Mouse (Mus musculus) kidney, postnatal 0 days (tissue): ENCODE results near the gene Tnk1. TPM values are rescaled to one million over a fixed set of nuclear protein-coding genes. Genes with fewer than 3 reads are reported as not detected.

Experiments
- ATAC-seq: fragments of 200-750 bp; cut with Nextera tagmentation; replicated peaks from 2 replicates; pipeline ENCODE4 v1.8.0; 2017; ENCODE audit warnings: low read depth, moderate number of reproducible peaks, moderate TSS enrichment, moderate library complexity; ENCODE audit not compliant: low FRiP score
- DNase-seq: peaks from one replicate; pipeline ENCODE4 v3.0.0-alpha.2; 2016; ENCODE audit warnings: low spot score
- H3K27ac ChIP-seq: fragments of 300-500 bp; sonication (generic); 2 replicates; pipeline ENCODE4 v1.5.1; 2014; ENCODE audit warnings: mild to moderate bottlenecking
- H3K27me3 ChIP-seq: fragments of 300-500 bp; sonication (generic); 2 replicates; pipeline ENCODE4 v1.6.1; 2014; ENCODE audit warnings: low read length, mixed read lengths; ENCODE audit not compliant: insufficient read depth
- H3K36me3 ChIP-seq: fragments of 300-500 bp; sonication (generic); 2 replicates; pipeline ENCODE4 v1.6.1; 2014; ENCODE audit warnings: low read length, mixed read lengths; ENCODE audit not compliant: insufficient read depth
- H3K4me1 ChIP-seq: fragments of 300-500 bp; sonication (generic); replicated peaks from 2 replicates; pipeline ENCODE4 v1.6.1; 2014; ENCODE audit warnings: antibody characterized with exemption, low read length, mixed read lengths; ENCODE audit not compliant: insufficient read depth
- H3K4me2 ChIP-seq: fragments of 300-500 bp; sonication (generic); 2 replicates; pipeline ENCODE4 v1.6.1; 2014; ENCODE audit warnings: mild to moderate bottlenecking, low read length, moderate library complexity, mixed read lengths
- H3K4me3 ChIP-seq: fragments of 300-500 bp; sonication (generic); replicated peaks from 2 replicates; pipeline ENCODE4 v1.5.1; 2014; ENCODE audit warnings: low read depth, low read length
- H3K9ac ChIP-seq: fragments of 300-500 bp; sonication (generic); 2 replicates; pipeline ENCODE4 v1.6.1; 2014; ENCODE audit warnings: low read depth, low read length
- H3K9me3 ChIP-seq: fragments of 300-500 bp; sonication (generic); replicated peaks from 2 replicates; pipeline ENCODE4 v1.6.1; 2016; ENCODE audit warnings: low read length, inconsistent platforms, mixed read lengths
- CTCF ChIP-seq: IDR thresholded peaks from 2 replicates; pipeline ENCODE4 v1.5.1; 2016; ENCODE audit warnings: antibody characterized with exemption, low read depth, mild to moderate bottlenecking, moderate library complexity
- WGBS: fragments of 180-500 bp; shearing (Covaris S2); extraction: QIAGEN DNeasy Blood & Tissue Kit; methylation state at CpG from one replicate; pipeline ENCODE4 v1.1.7; 2014; 5-methylcytosine and 5-hydroxymethylcytosine counted together
- polyA plus RNA-seq: library from polyadenylated mRNA; unstranded; fragments of >200 nt; fragmentation: Nextera tagmentation; extraction: Ambion mirVana; gene quantifications from 2 replicates; pipeline ENCODE4 v1.2.1, GENCODE M21; 2015

Tnk1 gene
- polyA plus RNA-seq, 1 experiment from 2014 or later = 6.3 TPM

DNA sequence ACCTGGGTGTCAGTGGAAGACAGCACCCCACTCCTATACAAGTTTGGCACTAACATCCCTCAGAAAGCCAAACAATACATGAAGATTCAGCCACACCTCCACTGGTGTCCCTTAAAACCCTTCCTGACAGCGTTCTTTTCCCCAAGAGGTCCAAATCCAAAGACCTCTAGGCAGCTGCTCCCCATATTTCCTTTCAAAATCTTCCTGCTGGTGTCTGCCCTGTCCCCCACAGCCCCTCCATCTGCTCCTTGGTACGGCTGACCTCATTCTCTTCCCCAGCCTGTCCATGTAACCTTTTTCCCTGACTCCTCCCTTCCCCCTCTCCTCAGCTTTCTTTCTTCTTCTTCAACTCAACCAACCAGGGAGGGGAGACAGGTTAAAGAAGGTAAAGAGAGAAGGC lies 35.1 kb downstream of the Tnk1 start:
- TF ChIP-seq CTCF = no peak
- H3K27me3 ChIP-seq = no peaks in the 10 kb centered on the region
- no peak for DNase-seq
- no peak overlapping the region for H3K4me3 ChIP-seq
- no peaks in the 10 kb centered on the region for H3K9me3 ChIP-seq
- H3K9ac ChIP-seq = no peak overlapping the region
- 55% methylated on average over 2 of the region's 2 CpGs for WGBS
- no peaks in the 10 kb centered on the region for H3K4me1 ChIP-seq
- peaks cover 27% of the 10 kb centered on the region for H3K36me3 ChIP-seq
- ATAC-seq = no peak
- no peak overlapping the region for H3K4me2 ChIP-seq
- H3K27ac ChIP-seq = no peak overlapping the region

DNA sequence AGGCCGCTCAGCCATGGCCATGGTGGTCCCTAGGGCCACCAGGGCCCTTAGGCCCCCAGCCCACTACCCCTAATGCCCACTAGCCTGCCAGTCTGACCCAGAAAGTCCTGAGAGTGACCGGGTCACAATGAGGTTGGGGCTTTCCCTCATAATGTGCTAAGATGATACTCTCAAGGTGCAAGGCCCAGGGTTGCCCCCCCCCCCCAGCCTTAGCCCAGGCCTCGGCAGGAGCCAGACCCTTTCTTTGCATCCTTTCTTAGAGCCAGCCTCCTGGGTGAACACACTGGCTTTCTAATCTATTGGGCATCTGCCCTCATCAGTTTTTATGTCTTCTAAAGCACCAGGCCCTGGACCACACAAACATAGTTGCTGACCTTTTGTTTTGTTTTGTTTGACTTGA lies 36.5 kb downstream of the Tnk1 start, which contains the start of gene Spem1:
Gene Spem1, minus strand, starts transcription at position 101 of the 400 bp plus-strand sequence.
- Histone ChIP-seq H3K9ac (no peak within 1 kb of the TSS), H3K27ac (no peak within 1 kb of the TSS), H3K27me3 (no peaks in the 10 kb centered on the region), H3K36me3 (peaks cover 18% of the 10 kb centered on the region), H3K4me1 (no peaks in the 10 kb centered on the region), H3K4me2 (no peak within 1 kb of the TSS), H3K9me3 (no peaks in the 10 kb centered on the region), H3K4me3 (no peak within 1 kb of the TSS)
- DNase-seq (no peak), ATAC-seq (no peak)
- 87% methylated on average over 3 of the region's 3 CpGs for WGBS
- TF ChIP-seq CTCF = no peak

DNA sequence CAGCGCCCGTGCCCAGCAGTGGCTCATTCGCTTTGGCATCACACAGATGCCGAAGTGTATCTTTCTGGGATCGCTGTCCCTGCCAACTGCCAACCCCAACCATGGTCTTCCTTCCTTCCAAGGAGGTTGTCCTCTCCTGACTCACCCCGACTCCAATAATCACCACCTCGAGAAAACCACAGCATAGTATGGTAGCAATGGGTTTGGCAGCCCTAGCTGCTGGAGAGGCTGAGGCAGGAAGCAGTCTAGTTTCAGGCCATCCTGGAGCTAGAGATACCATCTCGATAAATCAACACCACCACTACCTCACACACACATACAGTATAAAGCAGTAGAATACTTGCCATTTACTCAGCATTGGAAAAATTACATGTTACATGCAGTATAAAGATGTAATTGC lies 39.7 kb downstream of the Tnk1 start:
- H3K27ac ChIP-seq = no peak overlapping the region
- no peaks in the 10 kb centered on the region for H3K27me3 ChIP-seq
- no peak for TF ChIP-seq CTCF
- no peak overlapping the region for H3K9ac ChIP-seq
- ATAC-seq (no peak), DNase-seq (no peak)
- 93% methylated on average over 8 of the region's 8 CpGs for WGBS
- H3K36me3 ChIP-seq = 0 out of 2 replicates have a peak, but pooled peaks cover under 1% of the 10 kb centered on the region
- H3K4me2 ChIP-seq = no peak overlapping the region
- H3K4me3 ChIP-seq = no peak overlapping the region
- H3K4me1 ChIP-seq = no peaks in the 10 kb centered on the region
- no peaks in the 10 kb centered on the region for H3K9me3 ChIP-seq

DNA sequence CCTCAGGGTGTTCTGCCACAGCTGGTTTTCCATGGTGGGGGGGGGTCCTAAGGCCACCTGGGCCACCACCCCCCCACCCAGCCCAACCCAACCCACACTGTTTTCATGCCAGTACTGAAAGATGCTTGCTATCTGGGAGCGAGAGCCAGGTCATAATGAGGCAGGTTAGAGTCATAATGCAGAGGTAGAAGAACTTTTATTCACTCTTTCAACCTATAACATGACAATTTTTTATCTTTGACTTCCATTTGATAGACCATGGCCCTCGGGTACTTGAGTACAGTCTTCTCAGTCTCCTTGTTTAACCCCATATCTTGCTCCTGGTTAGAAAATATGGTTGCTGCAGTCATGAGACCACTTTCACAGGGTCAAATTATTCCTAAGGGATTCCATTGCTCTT lies 40.2 kb downstream of the Tnk1 start, which contains the start of gene Spem2:
Gene Spem2, minus strand, starts transcription at position 101 of the 400 bp plus-strand sequence.
- ATAC-seq = no peak
- H3K27me3 ChIP-seq = no peaks in the 10 kb centered on the region
- no peak within 1 kb of the TSS for H3K27ac ChIP-seq
- no peak for DNase-seq
- no peaks in the 10 kb centered on the region for H3K9me3 ChIP-seq
- no peak within 1 kb of the TSS for H3K4me2 ChIP-seq
- no peaks in the 10 kb centered on the region for H3K4me1 ChIP-seq
- no peaks in the 10 kb centered on the region for H3K36me3 ChIP-seq
- no peak for TF ChIP-seq CTCF
- no peak within 1 kb of the TSS for H3K4me3 ChIP-seq
- H3K9ac ChIP-seq = no peak within 1 kb of the TSS
- 82% methylated on average over 2 of the region's 2 CpGs for WGBS

DNA sequence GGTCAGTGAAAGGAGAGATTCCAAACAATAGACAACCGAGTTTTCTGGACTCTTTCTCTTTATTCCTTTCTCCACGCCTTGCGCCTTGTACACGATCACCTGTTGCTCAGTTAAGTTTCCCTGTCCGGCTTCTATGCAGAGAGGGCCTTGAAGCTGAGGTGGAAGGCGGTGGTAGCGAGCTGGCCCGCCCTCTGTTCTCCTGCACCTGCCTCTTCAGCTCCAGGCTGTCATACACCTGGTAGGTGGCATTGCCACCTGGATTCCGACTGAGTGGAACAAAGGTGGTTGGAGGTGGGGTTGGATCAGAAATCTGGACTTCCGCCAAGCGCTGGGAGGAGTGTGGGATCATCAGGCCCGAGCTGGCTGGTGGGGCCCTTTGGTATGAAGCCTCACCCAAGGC lies 42.0 kb downstream of the Tnk1 start:
- H3K27me3 ChIP-seq = no peaks in the 10 kb centered on the region
- H3K4me3 ChIP-seq = no peak overlapping the region
- no peak overlapping the region for H3K27ac ChIP-seq
- no peak for ATAC-seq
- no peaks in the 10 kb centered on the region for H3K4me1 ChIP-seq
- H3K9ac ChIP-seq = no peak overlapping the region
- H3K4me2 ChIP-seq = no peak overlapping the region
- WGBS = 89% methylated on average over 12 of the region's 12 CpGs
- no peak for TF ChIP-seq CTCF
- no peak for DNase-seq
- H3K9me3 ChIP-seq = no peaks in the 10 kb centered on the region
- no peaks in the 10 kb centered on the region for H3K36me3 ChIP-seq

DNA sequence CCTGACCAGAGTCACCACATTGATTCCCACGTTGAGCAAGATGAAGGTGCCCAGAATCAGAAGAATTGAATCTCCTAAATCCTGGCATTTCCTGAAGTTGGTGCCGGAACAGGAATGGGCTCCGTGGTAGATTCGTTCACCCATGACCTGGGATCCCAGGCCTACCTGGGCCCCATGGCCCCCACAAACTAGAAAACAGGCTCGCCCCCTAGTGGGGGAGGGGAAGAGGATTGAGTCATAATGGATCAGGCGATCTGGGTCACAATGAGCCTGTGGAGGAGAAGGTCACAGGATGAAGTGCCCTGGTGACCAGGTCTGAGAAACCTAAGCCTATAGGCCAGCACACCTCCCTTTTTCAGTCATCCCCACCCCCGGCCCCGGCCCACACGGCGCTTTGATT lies 43.4 kb downstream of the Tnk1 start, which contains the start of gene Gm39566:
Gene Gm39566, minus strand, starts transcription at position 144 of the 400 bp plus-strand sequence.
- Histone ChIP-seq H3K36me3 (no peaks in the 10 kb centered on the region), H3K4me1 (no peaks in the 10 kb centered on the region), H3K4me2 (no peak within 1 kb of the TSS), H3K27me3 (no peaks in the 10 kb centered on the region), H3K9ac (no peak within 1 kb of the TSS), H3K27ac (no peak within 1 kb of the TSS), H3K4me3 (no peak within 1 kb of the TSS), H3K9me3 (no peaks in the 10 kb centered on the region)
- DNase-seq = no peak
- peak; percentile 11; the same call in 1 of the 2 replicates for TF ChIP-seq CTCF
- no peak for ATAC-seq
- WGBS = 43% methylated on average over 10 of the region's 10 CpGs

DNA sequence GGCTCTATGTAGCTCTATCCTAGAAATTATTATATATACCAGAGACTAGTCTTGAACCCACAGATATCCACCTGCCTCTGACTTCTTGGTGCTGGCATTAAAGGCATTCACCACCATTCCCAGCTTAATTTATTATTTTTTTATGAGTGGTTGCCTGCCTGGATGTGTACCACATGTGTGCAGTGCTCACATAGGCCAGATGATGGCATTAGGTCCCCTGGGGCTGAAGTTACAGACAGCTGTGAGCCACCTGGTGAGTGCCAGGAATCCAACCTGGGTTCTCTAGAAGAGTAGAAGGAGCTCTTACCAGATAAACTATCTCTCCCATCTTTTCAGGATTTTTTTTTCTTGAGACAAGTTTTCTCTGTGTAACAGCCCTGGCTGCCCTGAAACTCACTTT lies 48.2 kb downstream of the Tnk1 start:
- Histone ChIP-seq H3K27me3 (peaks cover 5% of the 10 kb centered on the region; the same call in 1 of the 2 replicates), H3K9ac (no peak overlapping the region), H3K4me3 (no peak overlapping the region), H3K9me3 (no peaks in the 10 kb centered on the region), H3K4me2 (no peak overlapping the region), H3K4me1 (no peaks in the 10 kb centered on the region), H3K36me3 (no peaks in the 10 kb centered on the region), H3K27ac (no peak overlapping the region)
- no peak for TF ChIP-seq CTCF
- no peak for DNase-seq
- ATAC-seq = no peak
